Mouse (Mus musculus): ENCODE measurements around the gene Ace3. TPM values are rescaled to one million over a fixed set of nuclear protein-coding genes. Genes with fewer than 3 reads are reported as not detected.

The Ace3 gene
- polyA plus RNA-seq, 1 experiment from 2014 or later: not detected

- Histone ChIP-seq H3K9me3 (ENCODE audit: control insufficient read depth, low read length) (no peaks in the 10 kb centered on the region), H3K27me3 (ENCODE audit: control insufficient read depth, insufficient read depth, low read length) (no peaks in the 10 kb centered on the region), H3K27ac (replicated peaks; ENCODE audit: low read depth, low read length) (no peak overlapping the region), H3K4me2 (ENCODE audit: low read depth, severe bottlenecking) (no peak overlapping the region), H3K4me3 (ENCODE audit: low read depth, low read length) (no peak overlapping the region), H3K9ac (ENCODE audit: low read length) (no peak overlapping the region), H3K36me3 (ENCODE audit: control insufficient read depth, insufficient read depth, low read length) (no peaks in the 10 kb centered on the region), H3K4me1 (ENCODE audit: control insufficient read depth, insufficient read depth, low read length) (no peaks in the 10 kb centered on the region)
- 82% methylated on average over 6 of the region's 6 CpGs for WGBS
- DNase-seq (ENCODE audit: low spot score) (no peak), ATAC-seq (ENCODE audit: insufficient number of reproducible peaks, low FRiP score, low TSS enrichment, low read depth) (no peak)
Measured at GRCm38 (mm10) chr11:105989446-105989845, 5.0 kb upstream of the Ace3 start.

DNA sequence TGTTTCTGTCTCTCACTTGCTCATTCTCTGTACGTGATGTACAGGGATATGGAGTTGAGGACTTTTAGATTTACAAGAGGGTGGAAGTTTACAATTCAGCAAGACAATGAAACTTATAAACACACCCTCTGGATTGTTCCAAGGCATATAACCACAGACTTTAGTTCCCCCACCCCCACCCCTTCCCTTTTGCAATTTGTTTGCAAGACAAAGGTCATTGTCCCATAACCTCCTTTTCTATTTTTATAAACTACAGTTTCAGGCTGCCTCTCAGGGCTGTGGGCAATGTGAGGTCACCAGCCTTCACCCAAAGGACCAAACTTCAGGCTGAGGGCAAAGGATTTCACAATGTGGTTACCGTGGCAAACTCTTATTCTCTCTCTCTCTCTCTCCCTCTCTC is 4.2 kb upstream of the Ace3 start:
- no peaks in the 10 kb centered on the region for H3K4me1 ChIP-seq (ENCODE audit: control insufficient read depth, insufficient read depth, low read length)
- no peak for DNase-seq (ENCODE audit: low spot score)
- no peaks in the 10 kb centered on the region for H3K27me3 ChIP-seq (ENCODE audit: control insufficient read depth, insufficient read depth, low read length)
- no peak overlapping the region for H3K9ac ChIP-seq (ENCODE audit: low read length)
- no peak for ATAC-seq (ENCODE audit: insufficient number of reproducible peaks, low FRiP score, low TSS enrichment, low read depth)
- no peak overlapping the region for H3K27ac ChIP-seq (replicated peaks; ENCODE audit: low read depth, low read length)
- H3K4me3 ChIP-seq (ENCODE audit: low read depth, low read length): no peak overlapping the region
- H3K4me2 ChIP-seq (ENCODE audit: low read depth, severe bottlenecking): no peak overlapping the region
- H3K9me3 ChIP-seq (ENCODE audit: control insufficient read depth, low read length): no peaks in the 10 kb centered on the region
- no peaks in the 10 kb centered on the region for H3K36me3 ChIP-seq (ENCODE audit: control insufficient read depth, insufficient read depth, low read length)
- WGBS: 71% methylated on average over 2 of the region's 2 CpGs

GRCm38 (mm10) chr11:106000062-106000461 is 5.6 kb downstream of the Ace3 start:
- 96% methylated on average over 6 of the region's 6 CpGs for WGBS
- Histone ChIP-seq H3K4me1 (ENCODE audit: control insufficient read depth, insufficient read depth, low read length) (no peaks in the 10 kb centered on the region), H3K9me3 (ENCODE audit: control insufficient read depth, low read length) (no peaks in the 10 kb centered on the region)

DNA sequence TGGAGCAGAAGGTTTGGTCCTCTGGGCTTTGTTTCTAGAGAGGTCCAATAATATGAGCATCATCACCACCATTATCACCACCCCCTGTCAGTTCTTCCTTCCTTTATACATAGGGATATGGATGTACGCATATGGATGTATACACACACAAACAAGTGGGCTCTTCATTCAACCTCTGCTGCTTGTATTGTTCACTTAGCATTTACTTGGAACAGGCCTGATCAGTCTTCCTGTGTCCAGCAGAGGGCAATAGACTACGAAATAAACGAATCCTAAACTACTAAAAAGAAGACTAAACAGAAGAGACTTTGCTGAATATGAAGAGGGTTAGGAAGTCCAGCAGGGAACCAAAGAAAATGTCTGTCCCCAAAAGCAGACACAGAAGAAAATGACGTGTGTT is 7.2 kb downstream of the Ace3 start:
- no peak for DNase-seq (ENCODE audit: low spot score)
- Histone ChIP-seq H3K4me1 (ENCODE audit: control insufficient read depth, insufficient read depth, low read length) (no peaks in the 10 kb centered on the region), H3K4me3 (ENCODE audit: low read depth, low read length) (no peak overlapping the region), H3K9me3 (ENCODE audit: control insufficient read depth, low read length) (no peaks in the 10 kb centered on the region), H3K27ac (replicated peaks; ENCODE audit: low read depth, low read length) (no peak overlapping the region), H3K4me2 (ENCODE audit: low read depth, severe bottlenecking) (no peak overlapping the region), H3K36me3 (ENCODE audit: control insufficient read depth, insufficient read depth, low read length) (no peaks in the 10 kb centered on the region), H3K9ac (ENCODE audit: low read length) (no peak overlapping the region), H3K27me3 (ENCODE audit: control insufficient read depth, insufficient read depth, low read length) (no peaks in the 10 kb centered on the region)
- 43% methylated on average over 4 of the region's 4 CpGs for WGBS
- no peak for ATAC-seq (ENCODE audit: insufficient number of reproducible peaks, low FRiP score, low TSS enrichment, low read depth)

More at GRCm38 (mm10) chr11:106000062-106000461, 5.6 kb downstream of the Ace3 start:
- Histone ChIP-seq H3K4me2 (ENCODE audit: low read depth, severe bottlenecking) (no peak overlapping the region), H3K9ac (ENCODE audit: low read length) (no peak overlapping the region), H3K27ac (replicated peaks; ENCODE audit: low read depth, low read length) (no peak overlapping the region), H3K27me3 (ENCODE audit: control insufficient read depth, insufficient read depth, low read length) (no peaks in the 10 kb centered on the region), H3K36me3 (ENCODE audit: control insufficient read depth, insufficient read depth, low read length) (no peaks in the 10 kb centered on the region), H3K4me3 (ENCODE audit: low read depth, low read length) (no peak overlapping the region)
- DNase-seq (ENCODE audit: low spot score) (no peak), ATAC-seq (ENCODE audit: insufficient number of reproducible peaks, low FRiP score, low TSS enrichment, low read depth) (no peak)

GRCm38 (mm10) chr11:106004576-106004975 is 10.1 kb downstream of the Ace3 start:
- 0 out of 2 replicates have a peak, but pooled peaks cover 3% of the 10 kb centered on the region for H3K4me1 ChIP-seq (ENCODE audit: control insufficient read depth, insufficient read depth, low read length)
- no peaks in the 10 kb centered on the region for H3K27me3 ChIP-seq (ENCODE audit: control insufficient read depth, insufficient read depth, low read length)
- DNase-seq (ENCODE audit: low spot score) (no peak), ATAC-seq (ENCODE audit: insufficient number of reproducible peaks, low FRiP score, low TSS enrichment, low read depth) (no peak)
- H3K36me3 ChIP-seq (ENCODE audit: control insufficient read depth, insufficient read depth, low read length): no peaks in the 10 kb centered on the region
- H3K9me3 ChIP-seq (ENCODE audit: control insufficient read depth, low read length): no peaks in the 10 kb centered on the region
- no peak overlapping the region for H3K4me2 ChIP-seq (ENCODE audit: low read depth, severe bottlenecking)
- H3K4me3 ChIP-seq (ENCODE audit: low read depth, low read length): no peak overlapping the region
- 80% methylated on average over 1 of the region's 1 CpGs for WGBS
- no peak overlapping the region for H3K27ac ChIP-seq (replicated peaks; ENCODE audit: low read depth, low read length)
- H3K9ac ChIP-seq (ENCODE audit: low read length): no peak overlapping the region

DNA sequence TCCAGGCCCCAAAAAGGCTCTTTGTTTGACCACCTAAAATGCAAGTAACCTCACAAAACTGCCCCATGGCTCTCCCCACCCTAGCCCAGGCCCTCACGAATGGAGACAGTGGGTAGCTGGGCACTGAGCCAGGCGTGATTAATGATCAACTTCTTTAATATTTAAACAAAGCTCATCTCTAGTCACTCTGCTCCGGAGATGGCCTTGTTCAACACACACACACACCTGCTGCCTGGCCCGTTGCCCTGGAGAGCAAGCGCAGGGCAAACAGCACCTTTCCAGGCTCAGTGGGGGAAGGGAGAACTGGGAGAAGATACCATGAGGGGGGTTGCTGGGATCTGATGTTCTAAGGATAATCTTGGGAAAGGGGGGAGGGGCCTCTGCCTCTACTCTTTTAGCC is 11.5 kb downstream of the Ace3 start:
- no peak for DNase-seq (ENCODE audit: low spot score)
- 64% methylated on average over 5 of the region's 5 CpGs for WGBS
- Histone ChIP-seq H3K36me3 (ENCODE audit: control insufficient read depth, insufficient read depth, low read length) (no peaks in the 10 kb centered on the region), H3K27ac (replicated peaks; ENCODE audit: low read depth, low read length) (no peak overlapping the region), H3K27me3 (ENCODE audit: control insufficient read depth, insufficient read depth, low read length) (no peaks in the 10 kb centered on the region), H3K4me2 (ENCODE audit: low read depth, severe bottlenecking) (no peak overlapping the region), H3K4me3 (ENCODE audit: low read depth, low read length) (no peak overlapping the region), H3K4me1 (ENCODE audit: control insufficient read depth, insufficient read depth, low read length) (0 out of 2 replicates have a peak, but pooled peaks cover 3% of the 10 kb centered on the region), H3K9me3 (ENCODE audit: control insufficient read depth, low read length) (no peaks in the 10 kb centered on the region), H3K9ac (ENCODE audit: low read length) (no peak overlapping the region)
- ATAC-seq (ENCODE audit: insufficient number of reproducible peaks, low FRiP score, low TSS enrichment, low read depth): no peak

GRCm38 (mm10) chr11:106007821-106008220 is 13.3 kb downstream of the Ace3 start, which contains the start of gene Kcnh6:
Gene Kcnh6, plus strand, starts transcription at chr11:106008124.
- no peak within 1 kb of the TSS for H3K27ac ChIP-seq (replicated peaks; ENCODE audit: low read depth, low read length)
- no peaks in the 10 kb centered on the region for H3K27me3 ChIP-seq (ENCODE audit: control insufficient read depth, insufficient read depth, low read length)
- DNase-seq (ENCODE audit: low spot score) (peak; percentile 91), ATAC-seq (ENCODE audit: insufficient number of reproducible peaks, low FRiP score, low TSS enrichment, low read depth) (no peak)
- H3K4me2 ChIP-seq (ENCODE audit: low read depth, severe bottlenecking): peak within 1 kb of the TSS; percentile 35
- H3K9me3 ChIP-seq (ENCODE audit: control insufficient read depth, low read length): no peaks in the 10 kb centered on the region
- no peak within 1 kb of the TSS for H3K9ac ChIP-seq (ENCODE audit: low read length)
- H3K36me3 ChIP-seq (ENCODE audit: control insufficient read depth, insufficient read depth, low read length): no peaks in the 10 kb centered on the region
- H3K4me1 ChIP-seq (ENCODE audit: control insufficient read depth, insufficient read depth, low read length): 0 out of 2 replicates have a peak, but pooled peaks cover 3% of the 10 kb centered on the region
- H3K4me3 ChIP-seq (ENCODE audit: low read depth, low read length): no peak within 1 kb of the TSS
- WGBS: under 1% methylated on average over 25 of the region's 25 CpGs

- DNase-seq (ENCODE audit: low spot score) (no peak), ATAC-seq (ENCODE audit: insufficient number of reproducible peaks, low FRiP score, low TSS enrichment, low read depth) (no peak)
- H3K9ac ChIP-seq (ENCODE audit: low read length): no peak overlapping the region
- H3K9me3 ChIP-seq (ENCODE audit: control insufficient read depth, low read length): no peaks in the 10 kb centered on the region
- WGBS: 55% methylated on average over 7 of the region's 7 CpGs
- no peaks in the 10 kb centered on the region for H3K36me3 ChIP-seq (ENCODE audit: control insufficient read depth, insufficient read depth, low read length)
- 0 out of 2 replicates have a peak, but pooled peaks cover 3% of the 10 kb centered on the region for H3K4me1 ChIP-seq (ENCODE audit: control insufficient read depth, insufficient read depth, low read length)
- H3K27me3 ChIP-seq (ENCODE audit: control insufficient read depth, insufficient read depth, low read length): no peaks in the 10 kb centered on the region
- no peak overlapping the region for H3K4me2 ChIP-seq (ENCODE audit: low read depth, severe bottlenecking)
- no peak overlapping the region for H3K27ac ChIP-seq (replicated peaks; ENCODE audit: low read depth, low read length)
- H3K4me3 ChIP-seq (ENCODE audit: low read depth, low read length): no peak overlapping the region
Measured at GRCm38 (mm10) chr11:106012711-106013110, 18.2 kb downstream of the Ace3 start.

GRCm38 (mm10) chr11:106013556-106014225 is 19.2 kb downstream of the Ace3 start:
- no peak overlapping the region for H3K9ac ChIP-seq (ENCODE audit: low read length)
- WGBS: 70% methylated on average over 11 of the region's 11 CpGs
- H3K9me3 ChIP-seq (ENCODE audit: control insufficient read depth, low read length): no peaks in the 10 kb centered on the region
- DNase-seq (ENCODE audit: low spot score) (no peak), ATAC-seq (ENCODE audit: insufficient number of reproducible peaks, low FRiP score, low TSS enrichment, low read depth) (no peak)
- no peaks in the 10 kb centered on the region for H3K27me3 ChIP-seq (ENCODE audit: control insufficient read depth, insufficient read depth, low read length)
- no peak overlapping the region for H3K4me2 ChIP-seq (ENCODE audit: low read depth, severe bottlenecking)
- H3K27ac ChIP-seq (replicated peaks; ENCODE audit: low read depth, low read length): no peak overlapping the region
- no peaks in the 10 kb centered on the region for H3K36me3 ChIP-seq (ENCODE audit: control insufficient read depth, insufficient read depth, low read length)
- no peaks in the 10 kb centered on the region for H3K4me1 ChIP-seq (ENCODE audit: control insufficient read depth, insufficient read depth, low read length)
- H3K4me3 ChIP-seq (ENCODE audit: low read depth, low read length): no peak overlapping the region
